Mouse (Mus musculus) kidney, postnatal 36 days (tissue): ENCODE results near the gene Cdk6.

Source experiments
- DNase-seq, 2 experiments: peaks; one replicate each; pipeline ENCODE4 v3.0.0; 2021 to 2022; ENCODE audit warnings: mixed read lengths in 2 of 2

The Cdk6 gene

DNA sequence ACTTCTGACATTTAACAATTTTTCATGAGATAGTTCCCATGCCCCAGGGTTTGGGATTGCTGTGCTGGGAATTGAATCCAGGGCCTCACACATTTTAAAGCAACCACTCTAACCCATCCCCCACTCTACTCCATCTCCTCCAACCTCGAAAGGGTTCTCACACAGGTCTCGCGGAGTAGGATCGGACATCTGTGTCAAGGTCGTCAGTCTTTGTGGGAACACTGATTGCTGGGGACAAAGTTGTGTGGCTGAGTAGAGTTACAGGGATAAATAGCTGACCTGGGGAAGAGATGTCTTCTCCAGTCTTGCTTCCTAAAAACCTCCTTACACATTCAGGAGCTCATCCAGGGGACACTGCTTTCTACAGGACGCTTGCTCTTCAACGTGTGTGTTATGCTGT is 237.8 kb downstream of the Cdk6 start:
- no peak for DNase-seq
